Mouse (Mus musculus) small intestine, adult 2 months (tissue): ENCODE data around the gene Hfm1.

Experiments
- CTCF ChIP-seq: fragments of 200-500 bp; IDR thresholded peaks from 2 replicates; pipeline ENCODE4 v1.5.1; 2012; ENCODE audit warnings: low read depth, mild to moderate bottlenecking, control low read depth, inconsistent platforms, low read length, moderate library complexity, mixed read lengths; ENCODE audit not compliant: insufficient replicate concordance, insufficient read length; ENCODE audit errors: extremely low read depth
- POLR2A ChIP-seq: fragments of 200-500 bp; IDR thresholded peaks from 2 replicates; pipeline ENCODE4 v1.6.1; 2012; ENCODE audit warnings: low read depth, mild to moderate bottlenecking, control low read depth, inconsistent platforms, low read length, moderate library complexity

- TF ChIP-seq CTCF (no peak), POLR2A (no peak)
Observed at GRCm38 (mm10) chr5:106885517-106885916, 40.6 kb downstream of the Hfm1 start.
